Mouse (Mus musculus): ENCODE measurements around the gene St3gal2. TPM values are rescaled to one million over a fixed set of nuclear protein-coding genes. Genes with fewer than 3 reads are reported as not detected.
A peak's percentile ranks its signal among the peaks of the same experiment; 100 is the strongest.
"Not testable (repeated sequence)": the region's sequence is repeated elsewhere in the genome, so short reads cannot be mapped to it uniquely, and the experiment has no call there.

St3gal2 gene
- polyA plus RNA-seq, 1 experiment from 2014 or later, result 10.7 TPM

GRCm38 (mm10) chr8:110920773-110921277, 1.1 kb downstream of the St3gal2 start:
- Histone ChIP-seq H3K4me3 (ENCODE audit: low read length) (peak overlapping the region; percentile 82), H3K9me3 (ENCODE audit: control insufficient read depth, low read length) (no peaks in the 10 kb centered on the region), H3K36me3 (ENCODE audit: control insufficient read depth, insufficient read depth, low read length) (no peaks in the 10 kb centered on the region), H3K4me2 (ENCODE audit: low read depth, low read length) (peak overlapping the region; percentile 75), H3K27me3 (replicated peaks; ENCODE audit: control insufficient read depth, insufficient read depth, low read length) (no peaks in the 10 kb centered on the region), H3K4me1 (ENCODE audit: control insufficient read depth, insufficient read depth, low read length) (peaks cover 13% of the 10 kb centered on the region), H3K27ac (ENCODE audit: low read length) (peak overlapping the region; percentile 77), H3K9ac (ENCODE audit: low read depth, low read length) (peak overlapping the region; percentile 86)
- no peak for ATAC-seq
- WGBS, result 36% methylated on average over 3 of the region's 3 CpGs

GRCm38 (mm10) chr8:110921492-110922230, 1.9 kb downstream of the St3gal2 start:
- no peak overlapping the region; the same call in 1 of the 2 replicates for H3K9ac ChIP-seq (ENCODE audit: low read depth, low read length)

GRCm38 (mm10) chr8:110925691-110926140, 6.0 kb downstream of the St3gal2 start:
- Histone ChIP-seq H3K4me3 (ENCODE audit: low read length) (no peak overlapping the region), H3K4me2 (ENCODE audit: low read depth, low read length) (no peak overlapping the region), H3K27ac (ENCODE audit: low read length) (no peak overlapping the region), H3K9me3 (ENCODE audit: control insufficient read depth, low read length) (no peaks in the 10 kb centered on the region), H3K4me1 (ENCODE audit: control insufficient read depth, insufficient read depth, low read length) (peaks cover 15% of the 10 kb centered on the region), H3K9ac (ENCODE audit: low read depth, low read length) (no peak overlapping the region), H3K36me3 (ENCODE audit: control insufficient read depth, insufficient read depth, low read length) (no peaks in the 10 kb centered on the region), H3K27me3 (replicated peaks; ENCODE audit: control insufficient read depth, insufficient read depth, low read length) (no peaks in the 10 kb centered on the region)
- ATAC-seq, result no peak
- WGBS, result 85% methylated on average over 8 of the region's 8 CpGs

More at GRCm38 (mm10) chr8:110921492-110922230, 1.9 kb downstream of the St3gal2 start:
- Histone ChIP-seq H3K27me3 (replicated peaks; ENCODE audit: control insufficient read depth, insufficient read depth, low read length) (no peaks in the 10 kb centered on the region), H3K4me2 (ENCODE audit: low read depth, low read length) (peak overlapping the region; percentile 75), H3K4me1 (ENCODE audit: control insufficient read depth, insufficient read depth, low read length) (peaks cover 13% of the 10 kb centered on the region), H3K27ac (ENCODE audit: low read length) (peak overlapping the region; percentile 77), H3K4me3 (ENCODE audit: low read length) (peak overlapping the region; percentile 82), H3K9me3 (ENCODE audit: control insufficient read depth, low read length) (no peaks in the 10 kb centered on the region), H3K36me3 (ENCODE audit: control insufficient read depth, insufficient read depth, low read length) (no peaks in the 10 kb centered on the region)
- WGBS, result 39% methylated on average over 7 of the region's 7 CpGs
- peak; percentile 32; the same call in 1 of the 2 replicates for ATAC-seq

DNA sequence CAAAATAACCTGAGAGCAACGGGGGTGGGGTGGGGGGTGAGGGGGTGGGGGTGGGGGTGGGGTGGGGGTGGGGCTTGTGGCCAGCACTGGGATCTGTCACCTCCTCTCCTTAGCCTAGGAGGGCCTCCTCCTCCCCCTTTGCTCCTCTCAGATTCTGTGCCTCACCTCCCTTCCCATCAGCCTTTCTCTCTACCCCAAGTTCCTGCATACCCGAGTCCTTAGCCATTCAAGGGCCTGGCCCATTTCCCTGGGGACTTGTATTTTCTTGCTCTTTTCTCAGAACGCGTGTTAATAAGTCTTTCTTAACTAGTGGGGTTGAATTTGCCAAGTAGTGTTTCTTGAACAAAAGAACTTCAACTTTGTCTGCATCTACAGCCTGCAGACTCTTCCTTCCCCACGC, 7.0 kb downstream of the St3gal2 start:
- H3K9me3 ChIP-seq (ENCODE audit: control insufficient read depth, low read length), result no peaks in the 10 kb centered on the region
- H3K9ac ChIP-seq (ENCODE audit: low read depth, low read length), result no peak overlapping the region
- 0 out of 2 replicates have a peak overlapping the region, but pooled peaks have one; percentile 15 for H3K27ac ChIP-seq (ENCODE audit: low read length)
- H3K27me3 ChIP-seq (replicated peaks; ENCODE audit: control insufficient read depth, insufficient read depth, low read length), result no peaks in the 10 kb centered on the region
- H3K4me2 ChIP-seq (ENCODE audit: low read depth, low read length), result no peak overlapping the region
- no peak for ATAC-seq
- WGBS, result 38% methylated on average over 5 of the region's 5 CpGs
- H3K4me3 ChIP-seq (ENCODE audit: low read length), result no peak overlapping the region
- H3K4me1 ChIP-seq (ENCODE audit: control insufficient read depth, insufficient read depth, low read length), result peaks cover 12% of the 10 kb centered on the region
- H3K36me3 ChIP-seq (ENCODE audit: control insufficient read depth, insufficient read depth, low read length), result no peaks in the 10 kb centered on the region

DNA sequence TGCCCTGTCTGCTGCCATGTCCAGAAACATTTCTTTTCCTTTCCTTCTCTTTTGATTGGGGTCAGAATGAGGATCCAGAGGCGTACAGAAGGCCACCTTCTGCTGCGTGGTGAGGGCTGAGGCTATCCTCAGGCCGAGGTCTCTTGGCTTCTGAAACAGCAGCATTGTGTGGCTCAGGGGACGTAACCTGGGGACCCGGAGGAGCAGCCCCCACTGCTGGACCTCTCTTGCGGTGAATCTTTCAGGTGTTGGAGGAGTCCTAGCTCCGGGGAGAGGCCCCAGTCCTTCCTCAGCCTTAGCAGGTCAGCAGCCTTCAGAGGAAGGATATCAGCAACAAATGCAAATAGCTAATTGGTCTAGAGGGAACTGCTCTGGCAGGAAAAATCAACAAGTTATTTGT, 8.7 kb downstream of the St3gal2 start:
- H3K9ac ChIP-seq (ENCODE audit: low read depth, low read length), result no peak overlapping the region
- H3K27me3 ChIP-seq (replicated peaks; ENCODE audit: control insufficient read depth, insufficient read depth, low read length), result no peaks in the 10 kb centered on the region
- H3K4me1 ChIP-seq (ENCODE audit: control insufficient read depth, insufficient read depth, low read length), result peaks cover 14% of the 10 kb centered on the region
- H3K36me3 ChIP-seq (ENCODE audit: control insufficient read depth, insufficient read depth, low read length), result no peaks in the 10 kb centered on the region
- no peak for ATAC-seq
- H3K27ac ChIP-seq (ENCODE audit: low read length), result no peak overlapping the region
- H3K4me3 ChIP-seq (ENCODE audit: low read length), result no peak overlapping the region
- 75% methylated on average over 7 of the region's 7 CpGs for whole genome bisulfite sequencing
- H3K4me2 ChIP-seq (ENCODE audit: low read depth, low read length), result no peak overlapping the region
- H3K9me3 ChIP-seq (ENCODE audit: control insufficient read depth, low read length), result no peaks in the 10 kb centered on the region

GRCm38 (mm10) chr8:110929066-110929465, 9.3 kb downstream of the St3gal2 start:
- H3K27me3 ChIP-seq (replicated peaks; ENCODE audit: control insufficient read depth, insufficient read depth, low read length), result no peaks in the 10 kb centered on the region
- H3K4me1 ChIP-seq (ENCODE audit: control insufficient read depth, insufficient read depth, low read length), result peaks cover 14% of the 10 kb centered on the region
- H3K36me3 ChIP-seq (ENCODE audit: control insufficient read depth, insufficient read depth, low read length), result no peaks in the 10 kb centered on the region
- H3K4me3 ChIP-seq (ENCODE audit: low read length), result no peak overlapping the region
- H3K9me3 ChIP-seq (ENCODE audit: control insufficient read depth, low read length), result no peaks in the 10 kb centered on the region
- H3K27ac ChIP-seq (ENCODE audit: low read length), result no peak overlapping the region
- 0 out of 2 replicates have a peak, but pooled peaks have one; percentile 31 for ATAC-seq
- no peak overlapping the region for H3K9ac ChIP-seq (ENCODE audit: low read depth, low read length)
- no peak overlapping the region for H3K4me2 ChIP-seq (ENCODE audit: low read depth, low read length)
- WGBS, result 70% methylated on average over 5 of the region's 5 CpGs

DNA sequence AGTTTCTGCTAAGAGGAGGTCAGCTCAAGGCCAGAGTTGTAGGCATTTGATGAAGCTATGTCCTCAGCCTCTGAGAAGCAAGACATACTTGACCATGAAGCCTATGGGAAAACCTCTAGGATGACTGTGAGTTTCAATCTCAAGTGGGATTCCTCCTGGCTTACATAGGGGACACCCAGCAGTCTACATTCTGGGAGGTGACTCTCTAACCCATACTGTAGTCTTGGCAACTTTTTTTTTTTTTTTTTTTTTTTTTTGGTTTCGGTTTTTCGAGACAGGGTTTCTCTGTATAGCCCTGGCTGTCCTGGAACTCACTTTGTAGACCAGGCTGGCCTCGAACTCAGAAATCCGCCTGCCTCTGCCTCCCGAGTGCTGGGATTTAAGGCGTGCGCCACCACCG, 9.9 kb downstream of the St3gal2 start:
- H3K27ac ChIP-seq (ENCODE audit: low read length); H3K4me3 ChIP-seq (ENCODE audit: low read length); H3K27me3 ChIP-seq (replicated peaks; ENCODE audit: control insufficient read depth, insufficient read depth, low read length); H3K36me3 ChIP-seq (ENCODE audit: control insufficient read depth, insufficient read depth, low read length); H3K9me3 ChIP-seq (ENCODE audit: control insufficient read depth, low read length); ATAC-seq; H3K4me2 ChIP-seq (ENCODE audit: low read depth, low read length); H3K9ac ChIP-seq (ENCODE audit: low read depth, low read length): not testable (repeated sequence)
- peaks cover 14% of the 10 kb centered on the region for H3K4me1 ChIP-seq (ENCODE audit: control insufficient read depth, insufficient read depth, low read length)
- over 99% methylated on average over 8 of the region's 8 CpGs for WGBS

DNA sequence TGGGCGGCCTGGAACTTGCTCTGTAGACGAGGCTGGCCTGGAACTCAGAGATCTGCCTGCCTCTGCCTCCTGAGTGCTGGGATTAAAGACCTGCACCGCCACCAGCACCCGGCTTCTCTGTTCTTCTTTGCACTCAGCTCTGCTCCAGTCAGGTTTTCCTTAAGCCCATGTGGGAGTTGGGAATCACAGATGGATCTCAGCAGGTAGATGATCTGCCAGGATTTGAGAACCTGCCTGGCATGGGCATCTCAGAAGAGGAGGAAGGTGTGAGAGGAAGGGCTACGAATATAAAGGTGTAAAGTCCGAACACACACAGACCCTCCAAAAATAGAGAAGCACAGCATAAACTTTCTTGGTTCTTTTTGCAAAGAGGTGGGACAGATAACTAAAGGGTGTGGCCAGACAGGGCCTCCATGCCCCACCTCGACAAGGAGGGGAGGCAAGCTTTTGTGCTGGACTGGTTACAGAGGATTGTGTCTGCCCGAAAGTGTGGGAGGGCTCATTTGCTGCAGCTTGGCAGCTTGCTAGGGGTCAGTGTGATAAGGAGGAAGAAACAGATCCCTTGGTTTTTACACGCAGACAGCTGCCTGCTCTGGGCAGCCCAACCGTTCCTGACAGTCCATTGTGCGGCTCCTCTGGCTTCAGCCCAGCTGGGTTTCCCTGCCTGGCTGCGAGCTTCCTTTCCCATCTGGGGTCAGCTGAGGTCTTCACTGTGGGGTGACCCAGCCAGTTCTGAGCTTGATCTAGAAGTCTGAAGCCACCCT, 11.6 kb downstream of the St3gal2 start:
- no peaks in the 10 kb centered on the region for H3K27me3 ChIP-seq (replicated peaks; ENCODE audit: control insufficient read depth, insufficient read depth, low read length)
- peaks cover 14% of the 10 kb centered on the region for H3K4me1 ChIP-seq (ENCODE audit: control insufficient read depth, insufficient read depth, low read length)
- H3K9me3 ChIP-seq (ENCODE audit: control insufficient read depth, low read length), result no peaks in the 10 kb centered on the region
- no peak for ATAC-seq
- no peaks in the 10 kb centered on the region for H3K36me3 ChIP-seq (ENCODE audit: control insufficient read depth, insufficient read depth, low read length)
- no peak overlapping the region for H3K9ac ChIP-seq (ENCODE audit: low read depth, low read length)
- WGBS, result 65% methylated on average over 12 of the region's 12 CpGs
- H3K4me2 ChIP-seq (ENCODE audit: low read depth, low read length), result no peak overlapping the region
- H3K4me3 ChIP-seq (ENCODE audit: low read length), result no peak overlapping the region
- no peak overlapping the region for H3K27ac ChIP-seq (ENCODE audit: low read length)

GRCm38 (mm10) chr8:110932444-110932843, 12.7 kb downstream of the St3gal2 start:
- Histone ChIP-seq H3K9ac (ENCODE audit: low read depth, low read length) (no peak overlapping the region), H3K9me3 (ENCODE audit: control insufficient read depth, low read length) (no peaks in the 10 kb centered on the region), H3K27ac (ENCODE audit: low read length) (no peak overlapping the region), H3K4me3 (ENCODE audit: low read length) (no peak overlapping the region), H3K4me1 (ENCODE audit: control insufficient read depth, insufficient read depth, low read length) (peaks cover 10% of the 10 kb centered on the region), H3K4me2 (ENCODE audit: low read depth, low read length) (no peak overlapping the region), H3K36me3 (ENCODE audit: control insufficient read depth, insufficient read depth, low read length) (no peaks in the 10 kb centered on the region), H3K27me3 (replicated peaks; ENCODE audit: control insufficient read depth, insufficient read depth, low read length) (no peaks in the 10 kb centered on the region)
- ATAC-seq, result no peak
- 76% methylated on average over 3 of the region's 3 CpGs for WGBS
